Mouse (Mus musculus) B cell, adult 2 months (primary cell): ENCODE measurements around the gene Hpse2.

Source experiments
- DNase-seq, 2 experiments: peaks; one replicate each; pipeline ENCODE4 v3.0.0; 2022

The Hpse2 gene

DNA sequence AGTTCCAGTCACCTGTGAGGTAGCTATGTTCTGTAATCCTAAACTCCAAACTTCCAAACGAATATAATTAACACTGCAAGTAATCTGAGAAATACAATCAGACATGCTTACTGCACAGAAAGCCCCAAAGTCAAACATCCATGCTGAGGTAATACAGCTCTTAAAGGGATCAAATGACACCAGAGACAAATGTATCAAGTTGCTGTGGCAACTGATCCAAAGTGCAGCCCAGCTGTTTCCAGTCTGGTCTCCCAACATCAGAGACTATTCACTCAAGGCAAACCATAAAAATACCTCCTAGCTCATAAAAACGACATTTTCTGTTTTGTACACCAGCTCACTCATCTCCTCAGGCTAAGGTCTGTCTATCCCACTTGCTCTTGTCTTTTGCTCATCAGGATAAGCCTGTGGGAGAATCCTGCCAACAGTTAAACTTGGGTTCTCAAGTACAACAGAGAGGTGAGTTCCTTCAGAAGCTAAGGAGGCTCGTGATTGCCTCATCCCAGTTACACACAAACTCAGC is 440.0 kb downstream of the Hpse2 start:
- no peak for DNase-seq

DNA sequence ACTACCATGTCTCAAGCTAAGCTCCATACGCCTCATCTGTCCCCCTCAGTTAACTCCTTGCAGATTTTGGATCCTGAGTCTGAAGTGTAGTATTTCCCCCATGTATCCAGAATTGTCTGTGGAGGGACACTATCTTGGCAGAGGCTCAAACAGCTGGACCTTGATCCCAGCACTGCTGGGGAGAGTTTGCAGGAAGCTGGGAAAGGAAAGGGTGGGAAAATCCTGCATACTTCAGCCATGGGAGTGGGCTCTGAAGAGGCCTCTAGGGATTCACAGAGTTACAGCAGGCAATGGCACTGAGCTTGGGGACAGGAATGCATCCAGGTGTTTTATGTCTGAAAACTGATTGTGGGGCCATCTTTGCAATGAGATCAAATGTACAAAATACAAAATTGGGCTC is 450.6 kb downstream of the Hpse2 start:
- DNase-seq, result no peak

DNA sequence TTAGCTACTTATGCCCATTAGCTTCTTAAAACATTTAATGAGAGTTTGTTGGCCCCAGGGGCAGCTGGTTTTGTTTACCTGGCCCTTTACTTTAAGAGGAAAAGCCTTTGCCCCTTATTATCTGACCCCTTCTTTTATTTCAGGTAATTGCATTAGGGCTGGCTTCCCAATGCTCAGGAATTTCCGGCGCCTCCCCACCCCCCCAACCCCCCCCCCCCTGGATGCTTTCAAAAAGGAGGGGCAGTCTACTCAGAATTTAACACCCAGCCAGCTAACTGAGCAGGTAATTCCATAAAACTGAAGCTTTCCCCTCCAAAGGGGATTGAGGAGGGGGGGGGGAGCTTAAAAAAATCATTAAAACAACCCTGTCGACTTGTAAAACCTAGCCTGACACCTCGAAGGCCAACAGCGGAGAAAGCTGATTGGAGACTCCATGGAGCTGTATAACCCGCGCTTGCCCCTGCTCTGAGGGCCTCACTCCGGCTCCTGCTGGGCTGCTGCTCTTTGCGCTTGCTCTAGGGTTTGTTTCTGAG is 451.4 kb downstream of the Hpse2 start:
- DNase-seq, result no peak

GRCm38 (mm10) chr19:42929702-42930101 is 458.5 kb downstream of the Hpse2 start:
- no peak for DNase-seq

GRCm38 (mm10) chr19:42928271-42928670 is 459.9 kb downstream of the Hpse2 start:
- DNase-seq, result no peak

DNA sequence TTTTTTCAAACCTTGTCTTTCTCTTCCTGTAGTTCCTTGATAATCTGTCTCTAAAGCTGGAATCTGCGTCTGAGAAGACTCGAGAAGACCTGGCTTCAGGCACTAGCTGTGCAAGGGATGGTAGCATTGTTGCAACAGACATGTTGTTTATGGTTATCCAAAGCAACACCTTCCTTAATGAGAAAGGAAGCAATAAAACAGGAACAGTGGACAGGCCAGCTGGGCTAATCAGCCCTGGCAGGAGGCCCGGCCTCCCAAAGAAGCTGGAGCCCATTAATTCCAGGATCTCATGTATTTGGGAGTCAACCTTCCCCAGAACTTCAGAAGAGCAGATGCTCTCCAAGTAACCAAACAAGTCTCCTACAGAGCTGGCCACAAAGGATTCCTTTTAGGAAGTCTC is 465.5 kb downstream of the Hpse2 start:
- no peak for DNase-seq

DNA sequence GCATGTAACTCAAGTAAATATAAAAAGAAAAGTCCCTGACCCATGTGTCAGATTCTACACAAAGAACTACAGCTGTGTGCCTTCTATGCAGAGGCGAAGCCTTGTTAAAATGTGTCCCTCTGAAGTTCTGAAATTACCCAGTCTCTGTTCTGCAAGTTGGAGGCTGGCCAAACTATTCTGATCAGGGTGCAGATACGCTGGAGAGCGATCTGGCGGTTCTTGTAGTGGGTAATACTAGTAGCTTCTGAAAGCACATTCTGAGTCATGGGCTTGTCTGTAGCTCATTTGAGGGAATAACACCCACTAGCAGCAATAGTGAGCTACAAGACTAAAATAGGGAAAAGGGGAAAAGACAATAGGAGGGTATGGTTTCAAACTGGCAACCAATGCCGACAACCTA is 474.5 kb downstream of the Hpse2 start:
- DNase-seq, result no peak

- no peak for DNase-seq
Measured at GRCm38 (mm10) chr19:42909719-42910118, 478.4 kb downstream of the Hpse2 start.

GRCm38 (mm10) chr19:42908553-42908952 is 479.6 kb downstream of the Hpse2 start:
- no peak for DNase-seq

GRCm38 (mm10) chr19:42906328-42906727 is 481.8 kb downstream of the Hpse2 start:
- DNase-seq, result no peak

GRCm38 (mm10) chr19:42904726-42905125 is 483.4 kb downstream of the Hpse2 start:
- no peak for DNase-seq

- no peak for DNase-seq
Measured at GRCm38 (mm10) chr19:42904240-42904639, 483.9 kb downstream of the Hpse2 start.

DNA sequence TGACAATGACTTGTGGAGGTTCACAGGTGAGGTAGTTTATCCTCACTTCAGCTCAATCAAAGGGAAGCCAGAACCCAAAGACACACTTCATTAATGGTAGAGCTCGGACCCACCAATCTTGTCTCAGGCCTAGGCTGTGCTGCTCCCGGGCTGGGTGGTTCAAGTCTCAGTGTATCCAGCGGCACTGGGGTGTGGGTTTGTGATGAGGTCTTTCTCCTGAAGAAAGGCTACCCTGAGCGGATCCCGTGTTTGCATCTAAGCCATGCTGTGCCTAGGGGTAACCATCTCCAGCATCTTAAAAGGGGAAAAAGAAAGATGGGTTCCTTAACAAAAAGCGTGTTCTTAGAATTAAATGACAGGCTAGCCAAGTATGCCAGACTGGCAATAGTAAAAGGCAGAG is 484.3 kb downstream of the Hpse2 start:
- DNase-seq, result no peak

DNA sequence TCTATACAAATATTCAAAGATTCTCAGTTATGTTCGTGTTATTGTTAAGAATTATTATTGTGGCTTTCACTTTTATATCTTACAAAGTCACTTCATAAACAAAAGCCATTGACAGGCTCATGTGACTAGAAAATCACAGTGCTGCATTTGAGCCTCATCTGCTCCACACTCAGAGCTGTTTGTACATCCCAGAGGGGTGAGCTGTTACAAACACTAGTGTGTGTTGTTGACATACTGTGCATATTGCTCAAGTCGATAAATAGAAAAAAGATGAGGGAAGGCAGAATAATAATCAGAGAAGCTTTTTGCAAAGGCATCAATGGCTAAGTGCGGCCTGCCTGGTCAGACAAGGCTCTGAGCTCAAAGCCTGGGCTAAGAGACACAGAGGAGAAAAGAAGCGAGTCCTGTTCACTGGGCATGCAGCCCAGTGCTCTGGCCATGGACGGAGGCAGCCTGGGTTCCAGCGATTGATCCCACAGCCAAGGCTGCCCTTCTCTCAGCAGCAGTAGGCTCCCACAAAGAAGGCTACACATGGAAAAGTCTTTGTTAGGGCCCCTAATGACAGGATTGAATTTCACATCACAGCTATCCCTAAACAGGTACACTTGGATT is 485.6 kb downstream of the Hpse2 start:
- DNase-seq, result no peak

GRCm38 (mm10) chr19:42891599-42891998 is 496.6 kb downstream of the Hpse2 start:
- DNase-seq, result no peak

- no peak for DNase-seq
Measured at GRCm38 (mm10) chr19:42877653-42878052, 510.5 kb downstream of the Hpse2 start.

GRCm38 (mm10) chr19:42876563-42876962 is 511.6 kb downstream of the Hpse2 start:
- no peak for DNase-seq

DNA sequence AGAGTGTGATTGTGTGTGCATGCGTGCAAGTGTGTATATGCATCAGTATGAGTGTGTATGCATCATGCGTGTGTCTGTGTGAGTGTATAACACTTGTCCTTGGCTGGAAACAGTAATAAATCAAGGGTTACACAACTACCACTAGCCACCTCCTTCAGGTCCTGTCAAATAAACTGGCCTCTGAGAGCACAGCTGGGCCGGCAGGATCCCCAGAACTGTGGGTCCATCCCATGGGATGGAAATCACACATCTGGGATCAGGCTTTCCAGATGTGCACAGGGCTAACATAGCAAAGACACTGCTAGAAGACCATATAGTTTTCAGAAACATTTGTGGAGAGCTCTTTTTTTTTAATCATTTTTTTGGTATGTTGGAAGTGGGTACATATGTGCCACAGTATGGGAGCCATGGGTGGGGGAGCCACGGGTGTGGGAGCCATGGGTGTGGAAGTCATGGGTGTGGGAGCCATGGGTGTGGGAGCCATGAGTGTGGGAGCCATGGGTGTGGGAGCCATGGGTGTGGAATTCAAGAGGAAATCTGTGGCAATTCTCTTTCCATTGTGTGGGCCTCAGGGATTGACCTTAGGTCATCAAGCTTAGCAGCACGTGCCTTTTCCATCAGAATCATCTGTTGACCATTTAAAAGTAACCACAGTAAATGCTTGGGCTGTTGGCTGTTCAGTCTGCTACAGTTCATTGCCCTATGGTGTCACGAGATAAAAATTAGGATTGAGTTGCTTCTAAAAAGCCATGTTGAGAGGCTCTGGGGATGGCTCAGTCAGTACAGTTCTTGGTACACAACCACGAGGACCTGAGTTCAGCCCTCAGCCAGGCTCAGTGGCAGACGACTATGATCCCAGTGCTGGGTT is 518.3 kb downstream of the Hpse2 start:
- DNase-seq, result no peak

- no peak for DNase-seq
Measured at GRCm38 (mm10) chr19:42868958-42869662, 519.0 kb downstream of the Hpse2 start.

DNA sequence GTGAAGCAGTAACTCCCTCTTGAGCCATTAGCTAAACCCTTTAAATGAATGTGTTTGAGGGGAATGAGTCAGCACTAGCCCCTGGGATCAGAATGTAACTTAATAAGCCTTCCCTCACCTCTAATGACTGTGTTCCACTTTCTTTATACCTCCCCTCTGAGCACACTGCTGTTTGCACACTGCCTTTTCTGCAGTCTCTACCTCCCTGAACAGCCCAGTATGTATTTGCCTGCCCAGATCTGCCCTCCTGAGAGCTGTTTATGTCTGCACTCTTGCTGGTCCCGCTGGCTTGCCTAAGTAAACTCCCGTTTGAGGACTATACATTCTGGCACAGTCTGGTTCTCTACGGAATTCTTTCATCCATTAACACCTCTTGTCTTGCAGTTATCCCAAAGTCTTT is 525.1 kb downstream of the Hpse2 start:
- DNase-seq, result no peak

- DNase-seq, result no peak
Measured at GRCm38 (mm10) chr19:42857096-42857495, 531.1 kb downstream of the Hpse2 start.

- DNase-seq, result no peak
Measured at GRCm38 (mm10) chr19:42855649-42856048, 532.5 kb downstream of the Hpse2 start.

GRCm38 (mm10) chr19:42850444-42850843 is 537.7 kb downstream of the Hpse2 start:
- no peak for DNase-seq
